Comparison of ENCODE assay signal across 8 mouse cellular contexts in genomic region chr14:103346729-103347505, GRCm38 (mm10). TPM values are rescaled to one million over a fixed set of nuclear protein-coding genes. Genes with fewer than 3 reads are reported as not detected.
DNase-seq lines count a peak whose midpoint lies in the region; ATAC-seq and TF ChIP-seq lines count a peak whose summit lies in the region.

Gene Mycbp2, minus strand, starts transcription at chr14:103346814.

- H3K4me2 ChIP-seq in forebrain, embryonic 15.5 days (replicated peaks), result peak within 1 kb of the TSS; percentile 64

- H3K4me3 ChIP-seq in ES-E14 (ENCODE audit: insufficient read depth in 1 of 2, low read depth in 1 of 2, low read length in 2 of 2, poor library complexity in 1 of 2, severe bottlenecking in 1 of 2), result peak within 1 kb of the TSS; percentile 72 to 74
- H3K4me3 ChIP-seq in forebrain, embryonic 15.5 days, result peak within 1 kb of the TSS; percentile 71
- peak within 1 kb of the TSS; percentile 85 for H3K4me3 ChIP-seq in lung, adult 2 months (replicated peaks; ENCODE audit: extremely low read depth, low read depth, low read length)

- H3K27me3 ChIP-seq in forebrain, embryonic 15.5 days, result no peaks in the 10 kb centered on the region

- DNase-seq in ES-E14 (ENCODE audit: low read depth, low spot score), result peak; percentile 90
- DNase-seq in cerebellum, adult 11-12 months, result peak; percentile 100
- DNase-seq in heart, postnatal 25 days (ENCODE audit: low spot score), result peak; percentile 95
- peak; percentile 96 to 99 for DNase-seq in layer of hippocampus, adult 18-20 months (ENCODE audit: low spot score in 2 of 2)
- peak; percentile 97 for DNase-seq in lung, adult 2 months
- DNase-seq in thymus, adult 18-20 months, result peak; percentile 94 to 95

- intact Hi-C loops in heart, postnatal 25 days (cut with DNase I), result loop anchor here (5.0 kb wide), 1 partner anchor 120 kb away; no protein-coding TSS in a partner anchor

- TF ChIP-seq POLR2A in lung, adult 2 months (IDR thresholded peaks at IDR 0.05; ENCODE audit: borderline replicate concordance, extremely low read depth, low read depth, low read length), result peak; percentile 48; the same call in 1 of the 2 replicates

- WGBS in forebrain, embryonic 15.5 days, result 4% methylated on average over 40 of the region's 41 CpGs
- 4% methylated on average over 41 of the region's 41 CpGs for WGBS in lung, adult 2 months

- peaks cover 0 to 2% of the 10 kb centered on the region in 2 experiments; a peak in 1 of 4 replicates for H3K4me1 ChIP-seq in ES-E14 (ENCODE audit: control insufficient read depth in 2 of 2, insufficient read depth in 2 of 2, low read length in 2 of 2, poor library complexity in 1 of 2)
- H3K4me1 ChIP-seq in forebrain, embryonic 15.5 days, result peaks cover 35% of the 10 kb centered on the region
- peaks cover 3% of the 10 kb centered on the region for H3K4me1 ChIP-seq in lung, adult 2 months (ENCODE audit: control insufficient read depth, insufficient read depth, low read length)

- peak within 1 kb of the TSS; percentile 78 for H3K9ac ChIP-seq in ES-E14 (ENCODE audit: insufficient read depth, low read depth, low read length, poor library complexity, severe bottlenecking)
- H3K9ac ChIP-seq in forebrain, embryonic 15.5 days (replicated peaks), result peak within 1 kb of the TSS; percentile 80

- ATAC-seq in forebrain, embryonic 15.5 days (replicated peaks), result peak; percentile 98
- peak; percentile 72 for ATAC-seq in neutrophil, adult 5-6 weeks (ENCODE audit: extremely low read depth, insufficient number of reproducible peaks, low FRiP score, poor library complexity, severe bottlenecking)

- no peak for TF ChIP-seq CTCF in lung, adult 2 months (IDR thresholded peaks at IDR 0.05; ENCODE audit: insufficient read depth, low read length)

- no peaks in the 10 kb centered on the region for H3K9me3 ChIP-seq in ES-E14 (ENCODE audit: control insufficient read depth, insufficient read depth, low read depth, low read length)
- no peaks in the 10 kb centered on the region for H3K9me3 ChIP-seq in forebrain, embryonic 15.5 days

- H3K36me3 ChIP-seq in ES-E14 (ENCODE audit: control insufficient read depth, insufficient read depth, low read length, poor library complexity, severe bottlenecking), result no peaks in the 10 kb centered on the region
- no peaks in the 10 kb centered on the region for H3K36me3 ChIP-seq in forebrain, embryonic 15.5 days

- in situ Hi-C loops in ES-E14 (cut with MboI; ENCODE audit: low sequenced_read_pairs in 2 of 2, unreplicated experiment in 2 of 2), result no loop called here

- no peak within 1 kb of the TSS for H3K27ac ChIP-seq in ES-E14 (ENCODE audit: insufficient read depth, low read depth, low read length, poor library complexity, severe bottlenecking)
- peak within 1 kb of the TSS; percentile 98 for H3K27ac ChIP-seq in forebrain, embryonic 15.5 days (replicated peaks)

TF ChIP-seq in ES-E14, 5 proteins besides CTCF, POLR2A, EP300 and RAD21:
- TF ChIP-seq ZNF384 (IDR thresholded peaks at IDR 0.05; ENCODE audit: low read depth, low read length), result no peak
- peak; percentile 61; the same call in 1 of the 2 replicates for TF ChIP-seq HCFC1 (IDR thresholded peaks at IDR 0.05; ENCODE audit: borderline replicate concordance, insufficient read depth, low read length)
TF ChIP-seq in ES-E14: peak in this region for 1.

RNA-seq across cellular contexts. Expression of gene Mycbp2, which starts in this region (rescaled TPM):
- 16.2 and 22.4 TPM in 2 replicates for total RNA-seq in ES-E14 (2012; rRNA removed)
- 49.5 and 51.8 TPM in 2 replicates for polyA plus RNA-seq in forebrain, embryonic 15.5 days (2015; fragmentation: Nextera tagmentation; extraction: Ambion mirVana)
- total RNA-seq in heart, postnatal 25 days (2021), result 10 to 100 TPM; 25.0 to 31.0 TPM
- total RNA-seq in layer of hippocampus, adult 18-20 months (2021), result 100 to 1,000 TPM; 160 to 169 TPM
- polyA plus RNA-seq in lung, adult 2 months (2012; rRNA removed), result 14.3 and 21.3 TPM in 2 replicates
- 161 and 166 TPM in 2 replicates for total RNA-seq in neutrophil, adult 5-6 weeks (2017)
